Mouse (Mus musculus) layer of hippocampus, postnatal 14 days (tissue): ENCODE results near the gene Gm42674. TPM values are rescaled to one million over a fixed set of nuclear protein-coding genes. Genes with fewer than 3 reads are reported as not detected.

ENCODE experiments used
- DNase-seq, 2 experiments: peaks; one replicate each; pipeline ENCODE4 v3.0.0; 2021 to 2022; ENCODE audit warnings: low spot score in 2 of 2, mixed read lengths in 1 of 2
- total RNA-seq, 2 experiments: library from RNA; stranded (reverse); gene quantifications; 2 replicates each; pipeline ENCODE4 v1.2.3; 2021

Gm42674 gene
- total RNA-seq, 2 experiments from 2014 or later: not detected

GRCm38 (mm10) chr3:90597736-90598135 lies 4.0 kb upstream of the Gm42674 start:
- no peak for DNase-seq

GRCm38 (mm10) chr3:90598212-90598611 lies 3.5 kb upstream of the Gm42674 start:
- DNase-seq: no peak

GRCm38 (mm10) chr3:90599401-90599800 lies 2.3 kb upstream of the Gm42674 start:
- DNase-seq: no peak

- DNase-seq: no peak
Observed at GRCm38 (mm10) chr3:90600036-90600435, 1.7 kb upstream of the Gm42674 start.

GRCm38 (mm10) chr3:90600458-90601195 lies 1.1 kb upstream of the Gm42674 start:
- DNase-seq: no peak

- no peak for DNase-seq
Observed at GRCm38 (mm10) chr3:90603623-90604022, 1.9 kb downstream of the Gm42674 start, which contains the start of gene S100a4. Gene S100a4, plus strand, starts transcription at chr3:90603771.

- peak; percentile 53 to 55 for DNase-seq
Observed at GRCm38 (mm10) chr3:90604416-90604815, 2.7 kb downstream of the Gm42674 start.

- DNase-seq: no peak
Observed at GRCm38 (mm10) chr3:90605049-90605448, 3.3 kb downstream of the Gm42674 start.

- no peak for DNase-seq
Observed at GRCm38 (mm10) chr3:90605736-90606135, 4.0 kb downstream of the Gm42674 start.

- no peak for DNase-seq
Observed at GRCm38 (mm10) chr3:90606185-90606584, 4.5 kb downstream of the Gm42674 start.

- no peak for DNase-seq
Observed at GRCm38 (mm10) chr3:90607361-90607760, 5.7 kb downstream of the Gm42674 start.

GRCm38 (mm10) chr3:90608223-90608622 lies 6.5 kb downstream of the Gm42674 start, which contains the start of gene S100a5:
Gene S100a5, plus strand, starts transcription at chr3:90608523.
- DNase-seq: no peak

GRCm38 (mm10) chr3:90609102-90609501 lies 7.4 kb downstream of the Gm42674 start:
- no peak for DNase-seq

- no peak for DNase-seq
Observed at GRCm38 (mm10) chr3:90611494-90611893, 9.8 kb downstream of the Gm42674 start.

GRCm38 (mm10) chr3:90612061-90612460 lies 10.4 kb downstream of the Gm42674 start:
- DNase-seq: no peak

GRCm38 (mm10) chr3:90612728-90613291 lies 11.1 kb downstream of the Gm42674 start, which contains the start of gene S100a6:
Gene S100a6, plus strand, starts transcription at chr3:90612882.
- peak in 1 of 2 experiments; percentile 58 for DNase-seq

GRCm38 (mm10) chr3:90613461-90614147 lies 11.9 kb downstream of the Gm42674 start:
- no peak for DNase-seq

GRCm38 (mm10) chr3:90614148-90614530 lies 12.4 kb downstream of the Gm42674 start:
- DNase-seq: no peak

- no peak for DNase-seq
Observed at GRCm38 (mm10) chr3:90614611-90615251, 13.0 kb downstream of the Gm42674 start.

- DNase-seq: peak; percentile 58 to 73
Observed at GRCm38 (mm10) chr3:90615415-90615814, 13.7 kb downstream of the Gm42674 start.

- no peak for DNase-seq
Observed at GRCm38 (mm10) chr3:90615911-90616310, 14.2 kb downstream of the Gm42674 start.

GRCm38 (mm10) chr3:90617586-90617985 lies 15.9 kb downstream of the Gm42674 start:
- DNase-seq: no peak
